Mouse (Mus musculus) midbrain, embryonic 16.5 days (tissue): Measurements from ENCODE around the gene Krtap2-4. TPM values are rescaled to one million over a fixed set of nuclear protein-coding genes. Genes with fewer than 3 reads are reported as not detected.
"Not testable (repeated sequence)": the region's sequence is repeated elsewhere in the genome, so short reads cannot be mapped to it uniquely, and the experiment has no call there.

ENCODE experiments used
- ATAC-seq: fragments of 200-750 bp; cut with Nextera tagmentation; 2 replicates; pipeline ENCODE4 v1.8.0; 2017; ENCODE audit warnings: moderate TSS enrichment
- H3K27ac ChIP-seq: fragments of 300-500 bp; sonication (generic); 2 replicates; pipeline ENCODE4 v1.5.1; 2014; ENCODE audit warnings: mild to moderate bottlenecking, low read length, mixed read lengths
- H3K27me3 ChIP-seq: fragments of 300-500 bp; sonication (generic); 2 replicates; pipeline ENCODE4 v1.6.1; 2014; ENCODE audit warnings: low read depth, low read length, mixed read lengths; ENCODE audit not compliant: control insufficient read depth, insufficient read depth
- H3K36me3 ChIP-seq: fragments of 300-500 bp; sonication (generic); 2 replicates; pipeline ENCODE4 v1.6.1; 2014; ENCODE audit warnings: mild to moderate bottlenecking, low read length, moderate library complexity, mixed read lengths; ENCODE audit not compliant: control insufficient read depth, insufficient read depth
- H3K4me1 ChIP-seq: fragments of 300-500 bp; sonication (generic); 2 replicates; pipeline ENCODE4 v1.6.1; 2014; ENCODE audit warnings: mild to moderate bottlenecking, low read length, mixed read lengths; ENCODE audit not compliant: control insufficient read depth, insufficient read depth
- H3K4me2 ChIP-seq: fragments of 300-500 bp; sonication (generic); 2 replicates; pipeline ENCODE4 v1.6.1; 2014; ENCODE audit warnings: mild to moderate bottlenecking, low read length, mixed read lengths
- H3K4me3 ChIP-seq: fragments of 300-500 bp; sonication (generic); 2 replicates; pipeline ENCODE4 v1.5.1; 2014; ENCODE audit warnings: low read depth, mild to moderate bottlenecking, low read length, moderate library complexity, mixed read lengths
- H3K9ac ChIP-seq: fragments of 300-500 bp; sonication (generic); 2 replicates; pipeline ENCODE4 v1.6.1; 2014; ENCODE audit warnings: low read depth, low read length, mixed read lengths
- H3K9me3 ChIP-seq: fragments of 300-500 bp; sonication (generic); replicated peaks from 2 replicates; pipeline ENCODE4 v1.6.1; 2014; ENCODE audit warnings: mild to moderate bottlenecking, low read length, mixed read lengths; ENCODE audit not compliant: control insufficient read depth, poor library complexity, severe bottlenecking
- WGBS: fragments of 180-500 bp; shearing (Covaris S2); extraction: QIAGEN DNeasy Blood & Tissue Kit; methylation state at CpG from one replicate; pipeline ENCODE4 v1.1.7; 2014; 5-methylcytosine and 5-hydroxymethylcytosine counted together
- polyA plus RNA-seq: library from polyadenylated mRNA; unstranded; fragments of >200 nt; fragmentation: Nextera tagmentation; extraction: Ambion mirVana; gene quantifications from 2 replicates; pipeline ENCODE4 v1.2.1, GENCODE M21; 2015

Krtap2-4 gene
- polyA plus RNA-seq, 1 experiment from 2014 or later = not detected

DNA sequence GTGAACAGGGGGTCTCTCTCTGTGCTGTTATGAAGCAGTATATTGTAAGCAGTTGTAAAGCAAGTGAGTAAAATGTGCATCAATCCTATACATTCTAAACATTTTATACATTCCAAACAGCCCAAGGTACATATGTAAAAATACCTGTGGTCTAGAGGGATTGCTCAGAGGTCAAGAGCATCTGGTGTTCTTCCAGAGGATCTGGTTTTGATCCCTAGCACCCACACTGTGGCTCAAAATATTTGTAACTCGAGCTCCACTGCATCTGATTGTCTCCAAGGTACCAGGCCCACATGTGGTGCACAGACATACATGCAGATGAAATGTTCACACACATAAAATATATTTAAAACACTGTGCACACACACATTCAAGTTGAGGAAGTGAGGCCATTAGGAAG is 26.3 kb upstream of the Krtap2-4 start:
- no peak overlapping the region for H3K9ac ChIP-seq
- H3K36me3 ChIP-seq = no peaks in the 10 kb centered on the region
- no peaks in the 10 kb centered on the region for H3K27me3 ChIP-seq
- H3K4me3 ChIP-seq = no peak overlapping the region
- H3K9me3 ChIP-seq = no peaks in the 10 kb centered on the region
- no peaks in the 10 kb centered on the region for H3K4me1 ChIP-seq
- H3K4me2 ChIP-seq = no peak overlapping the region
- H3K27ac ChIP-seq = no peak overlapping the region
- no peak for ATAC-seq
- 55% methylated on average over 1 of the region's 1 CpGs for WGBS

DNA sequence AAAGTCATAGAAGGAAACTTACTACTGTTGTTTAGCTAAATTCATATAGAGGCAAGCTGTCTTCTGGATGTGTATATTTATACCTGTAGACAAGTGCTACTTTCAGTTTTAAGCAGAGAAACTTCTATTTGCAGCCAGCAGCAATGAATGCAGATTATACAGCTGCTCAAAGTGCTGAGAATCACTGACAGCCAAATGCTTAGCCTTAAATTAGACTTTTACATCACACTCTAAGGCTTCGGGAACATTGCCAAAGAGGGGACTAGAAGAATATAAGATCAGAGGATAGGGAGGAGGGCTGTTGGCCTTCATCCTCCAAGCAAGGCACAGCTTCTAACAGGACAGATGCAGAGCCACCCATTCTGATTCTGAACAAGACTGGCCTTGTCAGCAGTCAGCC is 22.4 kb upstream of the Krtap2-4 start:
- no peaks in the 10 kb centered on the region for H3K36me3 ChIP-seq
- H3K9me3 ChIP-seq = no peaks in the 10 kb centered on the region
- no peak overlapping the region for H3K9ac ChIP-seq
- H3K4me3 ChIP-seq = no peak overlapping the region
- H3K4me1 ChIP-seq = no peaks in the 10 kb centered on the region
- no peak overlapping the region for H3K27ac ChIP-seq
- no peak overlapping the region for H3K4me2 ChIP-seq
- ATAC-seq = no peak
- no peaks in the 10 kb centered on the region for H3K27me3 ChIP-seq
- 62% methylated on average over 1 of the region's 1 CpGs for WGBS

DNA sequence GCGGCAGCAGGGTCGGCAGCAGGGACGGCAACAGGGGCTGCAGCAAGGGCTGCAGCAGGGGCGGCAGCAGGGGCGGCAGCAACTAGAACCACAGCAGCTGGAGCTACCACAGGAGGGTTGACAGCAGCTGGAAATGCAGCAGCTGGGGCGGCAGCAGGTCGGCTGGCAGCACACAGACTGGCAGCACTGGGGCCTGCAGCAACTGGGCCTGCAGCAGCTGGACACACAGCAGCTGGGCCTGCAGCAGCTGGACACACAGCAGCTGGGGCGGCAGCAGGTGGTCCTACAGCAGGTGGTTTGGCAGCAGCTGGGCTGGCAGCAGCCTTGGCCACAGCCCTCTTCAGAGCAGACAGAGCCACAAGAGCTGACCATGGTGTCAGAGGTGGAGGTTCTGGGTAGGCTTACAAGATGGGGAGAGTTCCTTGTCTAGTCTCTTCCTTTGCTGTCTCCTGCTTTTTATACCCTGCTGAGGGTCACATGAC is 20.0 kb upstream of the Krtap2-4 start, which contains the start of gene Krtap4-2:
Gene Krtap4-2, minus strand, starts transcription at position 432 of the 482 bp plus-strand sequence.
- Histone ChIP-seq H3K36me3 (no peaks in the 10 kb centered on the region), H3K9me3 (no peaks in the 10 kb centered on the region), H3K4me1 (no peaks in the 10 kb centered on the region), H3K27ac (no peak within 1 kb of the TSS), H3K4me2 (no peak within 1 kb of the TSS), H3K9ac (no peak within 1 kb of the TSS), H3K27me3 (no peaks in the 10 kb centered on the region), H3K4me3 (no peak within 1 kb of the TSS)
- whole genome bisulfite sequencing = 37% methylated on average over 8 of the region's 8 CpGs
- ATAC-seq = no peak

DNA sequence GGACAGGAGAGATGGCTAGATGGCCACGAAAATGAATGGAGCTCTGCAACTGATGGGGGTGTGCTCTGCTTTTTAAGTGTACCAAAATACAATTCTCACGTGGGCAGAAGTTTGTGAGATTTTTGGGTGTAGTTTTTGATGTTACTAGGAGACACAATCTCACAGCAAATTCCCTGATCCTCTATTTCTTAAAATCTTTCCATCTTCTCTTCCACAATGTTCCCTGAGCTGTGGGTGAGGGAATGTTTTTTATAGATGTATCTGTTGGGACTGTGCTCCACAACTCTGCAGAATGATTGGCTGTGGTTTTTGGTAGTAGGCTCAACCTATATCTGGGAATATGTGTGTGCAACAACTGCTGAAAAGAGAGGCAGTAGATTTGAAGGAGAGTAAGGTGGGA is 18.6 kb upstream of the Krtap2-4 start:
- Histone ChIP-seq H3K27me3 (no peaks in the 10 kb centered on the region), H3K4me2 (no peak overlapping the region), H3K4me3 (no peak overlapping the region), H3K9me3 (no peaks in the 10 kb centered on the region), H3K27ac (no peak overlapping the region), H3K4me1 (no peaks in the 10 kb centered on the region), H3K36me3 (no peaks in the 10 kb centered on the region), H3K9ac (no peak overlapping the region)
- ATAC-seq = no peak
- 75% methylated on average over 2 of the region's 2 CpGs for WGBS

DNA sequence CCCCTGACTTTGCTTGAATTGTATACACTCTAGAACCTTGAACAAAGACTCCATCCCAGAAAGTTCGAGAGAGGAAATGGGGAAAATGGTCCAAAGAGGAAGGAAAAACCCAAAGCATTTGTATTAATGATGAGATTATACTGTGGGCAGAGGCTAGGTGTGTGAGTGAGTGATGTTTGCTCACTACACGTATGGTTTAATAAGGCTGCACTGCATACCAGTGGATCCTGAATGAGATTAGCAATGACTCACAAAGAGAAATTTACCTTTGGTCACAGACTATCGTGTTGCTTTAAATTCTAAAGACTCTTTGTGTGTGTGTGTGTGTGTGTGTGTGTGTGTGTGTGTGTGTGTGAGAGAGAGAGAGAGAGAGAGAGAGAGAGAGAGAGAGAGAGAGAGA is 16.2 kb upstream of the Krtap2-4 start:
- no peak for ATAC-seq
- H3K4me2 ChIP-seq = no peak overlapping the region
- no peaks in the 10 kb centered on the region for H3K27me3 ChIP-seq
- no peaks in the 10 kb centered on the region for H3K36me3 ChIP-seq
- H3K4me1 ChIP-seq = no peaks in the 10 kb centered on the region
- 79% methylated on average over 3 of the region's 3 CpGs for WGBS
- no peak overlapping the region for H3K9ac ChIP-seq
- no peak overlapping the region for H3K27ac ChIP-seq
- H3K9me3 ChIP-seq = no peaks in the 10 kb centered on the region
- H3K4me3 ChIP-seq = no peak overlapping the region

DNA sequence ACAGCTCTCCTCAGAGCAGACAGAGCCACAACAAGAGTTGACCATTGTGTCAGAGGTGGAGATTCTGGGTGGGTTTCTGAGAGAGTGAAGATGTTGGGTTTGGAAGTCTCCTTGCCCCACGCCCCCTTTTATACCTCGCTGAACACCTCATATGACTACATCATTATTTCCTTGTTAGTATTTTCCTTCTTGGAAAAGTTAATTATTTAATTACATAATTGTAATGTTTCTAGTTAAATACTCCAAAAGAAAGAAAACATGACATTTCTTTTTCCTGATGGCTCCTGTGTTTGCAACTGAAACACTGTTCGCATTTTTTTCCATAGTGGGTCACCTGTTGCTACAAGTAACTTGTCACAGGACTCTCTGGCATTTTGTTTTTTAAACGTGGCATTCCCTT is 13.5 kb upstream of the Krtap2-4 start, which contains the start of gene Krtap4-1:
Gene Krtap4-1, minus strand, starts transcription at position 101 of the 400 bp plus-strand sequence.
- H3K9me3 ChIP-seq = no peaks in the 10 kb centered on the region
- H3K4me3 ChIP-seq = no peak within 1 kb of the TSS
- H3K36me3 ChIP-seq = no peaks in the 10 kb centered on the region
- no peak within 1 kb of the TSS for H3K4me2 ChIP-seq
- no peak for ATAC-seq
- H3K27ac ChIP-seq = no peak within 1 kb of the TSS
- H3K27me3 ChIP-seq = no peaks in the 10 kb centered on the region
- WGBS = 80% methylated on average over 4 of the region's 4 CpGs
- no peak within 1 kb of the TSS for H3K9ac ChIP-seq
- no peaks in the 10 kb centered on the region for H3K4me1 ChIP-seq

DNA sequence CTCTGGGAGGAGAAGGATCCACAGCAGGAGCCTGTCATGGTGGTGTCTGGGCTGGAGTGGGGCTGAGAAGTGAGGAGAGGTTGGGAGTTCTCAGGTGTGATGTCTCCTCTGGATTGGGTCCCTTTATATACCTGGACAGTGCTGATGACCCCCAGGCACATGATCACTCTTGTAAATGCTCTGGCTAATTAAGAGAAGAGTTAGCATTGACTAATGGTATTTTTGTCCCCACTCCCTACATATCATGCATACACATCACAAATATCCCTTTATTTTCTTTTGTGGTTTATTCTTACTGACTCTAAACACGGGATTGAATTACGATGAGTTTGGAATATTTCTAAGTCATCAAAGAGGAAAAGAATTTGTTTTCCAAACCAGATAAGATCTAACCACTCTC is 5.7 kb upstream of the Krtap2-4 start, which contains the start of gene Gm11562:
Gene Gm11562, minus strand, starts transcription at position 101 of the 400 bp plus-strand sequence.
- no peaks in the 10 kb centered on the region for H3K36me3 ChIP-seq
- WGBS = 94% methylated on average over 2 of the region's 2 CpGs
- H3K4me1 ChIP-seq = no peaks in the 10 kb centered on the region
- no peak within 1 kb of the TSS for H3K9ac ChIP-seq
- H3K27me3 ChIP-seq = no peaks in the 10 kb centered on the region
- no peak within 1 kb of the TSS for H3K4me3 ChIP-seq
- no peak within 1 kb of the TSS for H3K4me2 ChIP-seq
- no peak for ATAC-seq
- no peaks in the 10 kb centered on the region for H3K9me3 ChIP-seq
- H3K27ac ChIP-seq = no peak within 1 kb of the TSS

DNA sequence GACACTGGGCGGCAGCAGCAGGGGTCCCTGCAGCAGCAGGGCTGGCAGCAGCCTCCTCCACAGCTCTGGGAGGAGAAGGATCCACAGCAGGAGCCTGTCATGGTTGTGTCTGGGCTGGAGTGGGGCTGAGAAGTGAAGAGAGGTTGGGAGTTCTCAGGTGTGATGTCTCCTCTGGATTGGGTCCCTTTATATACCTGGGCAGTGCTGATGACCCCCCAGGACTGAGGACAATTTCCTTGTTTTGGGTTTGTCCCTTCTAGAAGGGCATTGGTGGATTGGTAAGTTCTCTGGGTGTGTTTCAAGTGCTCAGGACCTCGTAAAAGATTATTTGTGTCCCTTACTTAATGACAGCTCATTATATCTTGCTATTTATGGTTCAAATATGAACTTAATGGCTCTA is 4.6 kb downstream of the Krtap2-4 start, which contains the start of gene Gm11937:
Gene Gm11937, minus strand, starts transcription at position 101 of the 400 bp plus-strand sequence.
- not testable (repeated sequence) for ATAC-seq, H3K27ac ChIP-seq, H3K4me2 ChIP-seq, H3K9me3 ChIP-seq, H3K36me3 ChIP-seq, H3K4me1 ChIP-seq, H3K27me3 ChIP-seq, H3K9ac ChIP-seq, H3K4me3 ChIP-seq
- WGBS = 77% methylated on average over 1 of the region's 2 CpGs

DNA sequence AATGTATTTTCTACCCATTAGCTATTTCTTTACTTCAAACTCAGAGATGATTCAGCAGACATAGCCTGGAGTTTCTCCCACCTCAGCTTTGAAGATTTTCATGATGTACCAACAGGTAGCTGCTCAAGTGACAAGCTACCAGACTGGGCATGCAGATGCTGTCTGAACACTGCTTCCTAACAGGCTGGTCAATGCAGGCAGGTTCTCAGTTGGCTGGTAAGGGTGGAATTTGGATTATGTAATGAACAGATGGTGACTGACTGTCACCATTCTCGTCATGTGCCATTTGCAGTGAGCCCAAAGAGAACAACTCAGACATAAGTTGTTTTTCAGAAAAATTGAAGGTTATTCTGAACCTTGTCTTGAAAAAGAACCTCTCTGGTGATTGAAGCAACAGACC is 5.5 kb downstream of the Krtap2-4 start:
- no peak for ATAC-seq
- no peaks in the 10 kb centered on the region for H3K36me3 ChIP-seq
- no peak overlapping the region for H3K27ac ChIP-seq
- no peaks in the 10 kb centered on the region for H3K27me3 ChIP-seq
- no peak overlapping the region for H3K9ac ChIP-seq
- no peak overlapping the region for H3K4me3 ChIP-seq
- no peaks in the 10 kb centered on the region for H3K9me3 ChIP-seq
- WGBS = 75% methylated on average over 1 of the region's 1 CpGs
- H3K4me2 ChIP-seq = no peak overlapping the region
- no peaks in the 10 kb centered on the region for H3K4me1 ChIP-seq
